Mouse (Mus musculus) midbrain, embryonic 11.5 days (tissue): ENCODE results near the gene Vwa5b2. TPM values are rescaled to one million over a fixed set of nuclear protein-coding genes. Genes with fewer than 3 reads are reported as not detected.

Experiments
- ATAC-seq: fragments of 200-750 bp; cut with Nextera tagmentation; 2 replicates; pipeline ENCODE4 v1.8.0; 2017; ENCODE audit warnings: moderate TSS enrichment, moderate library complexity; ENCODE audit not compliant: low FRiP score
- DNase-seq: peaks from one replicate; pipeline ENCODE4 v3.0.0; 2015; ENCODE audit warnings: low spot score; ENCODE audit errors: missing footprints
- H3K27ac ChIP-seq: fragments of 300-500 bp; sonication (generic); 2 replicates; pipeline ENCODE4 v1.5.1; 2014; ENCODE audit warnings: low read depth, low read length
- H3K27me3 ChIP-seq: fragments of 300-500 bp; sonication (generic); 2 replicates; pipeline ENCODE4 v1.6.1; 2014; ENCODE audit warnings: mild to moderate bottlenecking, low read length, moderate library complexity, mixed read lengths; ENCODE audit not compliant: control insufficient read depth, insufficient read depth
- H3K36me3 ChIP-seq: fragments of 300-500 bp; sonication (generic); 2 replicates; pipeline ENCODE4 v1.6.1; 2014; ENCODE audit warnings: mild to moderate bottlenecking, low read length, moderate library complexity, mixed read lengths; ENCODE audit not compliant: control insufficient read depth, insufficient read depth
- H3K4me1 ChIP-seq: fragments of 300-500 bp; sonication (generic); 2 replicates; pipeline ENCODE4 v1.6.1; 2014; ENCODE audit warnings: low read length; ENCODE audit not compliant: control insufficient read depth, insufficient read depth
- H3K4me2 ChIP-seq: fragments of 300-500 bp; sonication (generic); 2 replicates; pipeline ENCODE4 v1.6.1; 2014; ENCODE audit warnings: mild to moderate bottlenecking, moderate library complexity
- H3K4me3 ChIP-seq: fragments of 300-500 bp; sonication (generic); 2 replicates; pipeline ENCODE4 v1.5.1; 2014; ENCODE audit warnings: low read depth, low read length
- H3K9ac ChIP-seq: fragments of 300-500 bp; sonication (generic); 2 replicates; pipeline ENCODE4 v1.6.1; 2014; ENCODE audit warnings: low read length
- H3K9me3 ChIP-seq: fragments of 300-500 bp; sonication (generic); 2 replicates; pipeline ENCODE4 v1.6.1; 2016; ENCODE audit warnings: low read length; ENCODE audit not compliant: control insufficient read depth
- WGBS: fragments of 180-500 bp; shearing (Covaris S2); extraction: QIAGEN DNeasy Blood & Tissue Kit; methylation state at CpG from one replicate; pipeline ENCODE4 v1.1.7; 2014; 5-methylcytosine and 5-hydroxymethylcytosine counted together
- polyA plus RNA-seq: library from polyadenylated mRNA; unstranded; fragments of >200 nt; fragmentation: Nextera tagmentation; extraction: Ambion mirVana; gene quantifications from 2 replicates; pipeline ENCODE4 v1.2.1, GENCODE M21; 2014

The Vwa5b2 gene
- 1.6 and 2.5 TPM in 2 replicates for polyA plus RNA-seq

- Histone ChIP-seq H3K27me3 (peaks cover 43% of the 10 kb centered on the region), H3K4me3 (peak within 1 kb of the TSS; percentile 50), H3K27ac (no peak within 1 kb of the TSS), H3K4me2 (peak within 1 kb of the TSS; percentile 87), H3K9ac (peak within 1 kb of the TSS; percentile 50), H3K9me3 (no peaks in the 10 kb centered on the region), H3K36me3 (no peaks in the 10 kb centered on the region), H3K4me1 (peaks cover 13% of the 10 kb centered on the region)
- WGBS: 1% methylated on average over 24 of the region's 24 CpGs
- ATAC-seq (peak; percentile 74), DNase-seq (no peak)
Measured at GRCm38 (mm10) chr16:20589366-20589938, at the start of gene Vwa5b2. Gene Vwa5b2 (plus strand): TSS chr16:20589471.

GRCm38 (mm10) chr16:20539649-20540048, 49.6 kb upstream of the Vwa5b2 start:
- no peaks in the 10 kb centered on the region for H3K27me3 ChIP-seq
- ATAC-seq: no peak
- no peak overlapping the region for H3K4me2 ChIP-seq
- peaks cover 21% of the 10 kb centered on the region for H3K36me3 ChIP-seq
- peaks cover 16% of the 10 kb centered on the region for H3K4me1 ChIP-seq
- no peak overlapping the region for H3K9ac ChIP-seq
- no peak overlapping the region for H3K4me3 ChIP-seq
- 78% methylated on average over 3 of the region's 3 CpGs for WGBS
- H3K27ac ChIP-seq: no peak overlapping the region
- DNase-seq: no peak
- H3K9me3 ChIP-seq: no peaks in the 10 kb centered on the region

- peaks cover 25% of the 10 kb centered on the region for H3K36me3 ChIP-seq
- no peak for ATAC-seq
- 88% methylated on average over 4 of the region's 4 CpGs for WGBS
Measured at GRCm38 (mm10) chr16:20540438-20540837, 48.8 kb upstream of the Vwa5b2 start.

GRCm38 (mm10) chr16:20545696-20546095, 43.6 kb upstream of the Vwa5b2 start:
- DNase-seq: no peak
- H3K4me2 ChIP-seq: no peak overlapping the region

More at GRCm38 (mm10) chr16:20540438-20540837, 48.8 kb upstream of the Vwa5b2 start:
- H3K4me2 ChIP-seq: no peak overlapping the region
- H3K4me1 ChIP-seq: peaks cover 16% of the 10 kb centered on the region
- H3K9me3 ChIP-seq: no peaks in the 10 kb centered on the region
- DNase-seq: no peak
- H3K9ac ChIP-seq: no peak overlapping the region
- no peaks in the 10 kb centered on the region for H3K27me3 ChIP-seq
- no peak overlapping the region for H3K4me3 ChIP-seq
- no peak overlapping the region for H3K27ac ChIP-seq

GRCm38 (mm10) chr16:20547423-20547822, 41.8 kb upstream of the Vwa5b2 start:
- Histone ChIP-seq H3K27ac (no peak overlapping the region), H3K4me1 (peaks cover 8% of the 10 kb centered on the region), H3K27me3 (no peaks in the 10 kb centered on the region), H3K4me2 (peak overlapping the region; percentile 81), H3K9me3 (no peaks in the 10 kb centered on the region), H3K4me3 (no peak overlapping the region), H3K36me3 (peaks cover 20% of the 10 kb centered on the region), H3K9ac (no peak overlapping the region; the same call in 1 of the 2 replicates)
- DNase-seq (no peak), ATAC-seq (no peak)
- WGBS: 52% methylated on average over 5 of the region's 5 CpGs

More at GRCm38 (mm10) chr16:20545696-20546095, 43.6 kb upstream of the Vwa5b2 start:
- no peak overlapping the region for H3K4me3 ChIP-seq
- H3K4me1 ChIP-seq: peaks cover 8% of the 10 kb centered on the region
- peaks cover 16% of the 10 kb centered on the region for H3K36me3 ChIP-seq
- no peak overlapping the region for H3K27ac ChIP-seq
- H3K9me3 ChIP-seq: no peaks in the 10 kb centered on the region
- H3K9ac ChIP-seq: no peak overlapping the region
- 91% methylated on average over 10 of the region's 10 CpGs for WGBS
- H3K27me3 ChIP-seq: no peaks in the 10 kb centered on the region
- no peak for ATAC-seq

- Histone ChIP-seq H3K36me3 (peaks cover 18% of the 10 kb centered on the region), H3K4me3 (peak within 1 kb of the TSS; percentile 77), H3K4me2 (peak within 1 kb of the TSS; percentile 81), H3K9ac (peak within 1 kb of the TSS; percentile 76), H3K4me1 (peaks cover 8% of the 10 kb centered on the region), H3K27ac (no peak within 1 kb of the TSS), H3K27me3 (no peaks in the 10 kb centered on the region), H3K9me3 (no peaks in the 10 kb centered on the region)
- WGBS: under 1% methylated on average over 56 of the region's 56 CpGs
- DNase-seq (peak; percentile 99), ATAC-seq (peak; percentile 99)
Measured at GRCm38 (mm10) chr16:20548096-20548948, 40.9 kb upstream of the Vwa5b2 start, which contains the start of gene Abcf3. Gene Abcf3 (plus strand): TSS chr16:20548577.

- no peak overlapping the region for H3K27ac ChIP-seq
- ATAC-seq (no peak), DNase-seq (peak; percentile 77)
- H3K27me3 ChIP-seq: no peaks in the 10 kb centered on the region
- peak overlapping the region; percentile 71 for H3K4me2 ChIP-seq
- peak overlapping the region; percentile 77 for H3K4me3 ChIP-seq
- peaks cover 8% of the 10 kb centered on the region for H3K4me1 ChIP-seq
- no peaks in the 10 kb centered on the region for H3K9me3 ChIP-seq
- H3K9ac ChIP-seq: peak overlapping the region; percentile 76
- H3K36me3 ChIP-seq: peaks cover 17% of the 10 kb centered on the region
- 52% methylated on average over 9 of the region's 9 CpGs for WGBS
Measured at GRCm38 (mm10) chr16:20549161-20549560, 40.1 kb upstream of the Vwa5b2 start.

- H3K27me3 ChIP-seq: no peaks in the 10 kb centered on the region
- H3K4me1 ChIP-seq: peaks cover 8% of the 10 kb centered on the region
- H3K4me2 ChIP-seq: no peak overlapping the region
- ATAC-seq (no peak), DNase-seq (peak; percentile 51)
- H3K9ac ChIP-seq: no peak overlapping the region
- H3K36me3 ChIP-seq: peaks cover 15% of the 10 kb centered on the region; the same call in 1 of the 2 replicates
- H3K9me3 ChIP-seq: no peaks in the 10 kb centered on the region
- WGBS: 93% methylated on average over 5 of the region's 5 CpGs
- no peak overlapping the region for H3K27ac ChIP-seq
- no peak overlapping the region for H3K4me3 ChIP-seq
Measured at GRCm38 (mm10) chr16:20551691-20552090, 37.6 kb upstream of the Vwa5b2 start.

GRCm38 (mm10) chr16:20552594-20552993, 36.7 kb upstream of the Vwa5b2 start:
- Histone ChIP-seq H3K9me3 (no peaks in the 10 kb centered on the region), H3K9ac (no peak overlapping the region), H3K4me3 (no peak overlapping the region), H3K4me2 (no peak overlapping the region), H3K36me3 (peaks cover 15% of the 10 kb centered on the region; the same call in 1 of the 2 replicates), H3K27me3 (no peaks in the 10 kb centered on the region), H3K4me1 (peaks cover 6% of the 10 kb centered on the region), H3K27ac (no peak overlapping the region)
- DNase-seq (peak; percentile 76), ATAC-seq (no peak)
- 90% methylated on average over 1 of the region's 1 CpGs for WGBS
